ENCODE assay signal across 15 mouse cellular contexts in genomic region chr17:5109343-5109742, GRCm38 (mm10).
"Had no signal": no experiment of that assay in that cellular context is flagged by ENCODE, and none has a peak within 500 bp of the region (broad histone marks: within the 10 kb centered on the region; RNA-seq: fewer than 3 reads in every experiment).

No protein-coding gene starts in this region.

- H3K36me3 ChIP-seq: intestine, embryonic 15.5 days; lung, embryonic 15.5 days had no signal

- H3K27ac ChIP-seq: intestine, embryonic 15.5 days; kidney, embryonic 15.5 days; left cerebral cortex, adult 2 months had no signal

- H3K9ac ChIP-seq: intestine, embryonic 15.5 days; kidney, embryonic 15.5 days; liver, embryonic 14.5 days; lung, embryonic 15.5 days had no signal

- H3K4me3 ChIP-seq: intestine, embryonic 15.5 days; kidney, embryonic 15.5 days; left cerebral cortex, adult 2 months; lung, embryonic 15.5 days had no signal

- ATAC-seq: intestine, embryonic 15.5 days had no signal

- H3K27me3 ChIP-seq: intestine, embryonic 15.5 days; kidney, embryonic 15.5 days; lung, embryonic 15.5 days had no signal

- DNase-seq: kidney, adult 11 months; kidney, adult 8-10 months; kidney, postnatal 10 days; kidney, postnatal 36 days; layer of hippocampus, postnatal 36 days; lung, postnatal 14 days; lung, postnatal 4 days; midbrain, embryonic 14.5 days; thymus, postnatal 25 days had no signal

- H3K4me2 ChIP-seq: intestine, embryonic 15.5 days; kidney, embryonic 15.5 days; lung, embryonic 15.5 days; midbrain, embryonic 11.5 days had no signal

- H3K9me3 ChIP-seq: intestine, embryonic 15.5 days; kidney, embryonic 15.5 days; lung, embryonic 15.5 days had no signal
